In genomic region chr13:56167446-56168402, GRCm38 (mm10) we compare ENCODE assay signal across 8 mouse cellular contexts. TPM values are rescaled to one million over a fixed set of nuclear protein-coding genes. Genes with fewer than 3 reads are reported as not detected.
DNase-seq lines count a peak whose midpoint lies in the region; ATAC-seq and TF ChIP-seq lines count a peak whose summit lies in the region.

No protein-coding gene starts in this region.

- no peaks in the 10 kb centered on the region for H3K27me3 ChIP-seq in cerebellum, adult 2 months (ENCODE audit: control insufficient read depth, insufficient read depth, low read length)
- H3K27me3 ChIP-seq in C2C12 (ENCODE audit: control insufficient read depth, insufficient read depth, insufficient read length), result peaks cover 64% of the 10 kb centered on the region
- no peaks in the 10 kb centered on the region for H3K27me3 ChIP-seq in embryonic facial prominence, embryonic 15.5 days
- no peaks in the 10 kb centered on the region for H3K27me3 ChIP-seq in intestine, embryonic 15.5 days (replicated peaks)
- H3K27me3 ChIP-seq in midbrain, embryonic 13.5 days, result peaks cover 4% of the 10 kb centered on the region; the same call in 1 of the 2 replicates

- H3K4me2 ChIP-seq in embryonic facial prominence, embryonic 15.5 days (replicated peaks), result no peak overlapping the region; the same call in 1 of the 2 replicates
- no peak overlapping the region for H3K4me2 ChIP-seq in intestine, embryonic 15.5 days (replicated peaks)
- H3K4me2 ChIP-seq in midbrain, embryonic 13.5 days (replicated peaks), result no peak overlapping the region; the same call in 1 of the 2 replicates

- no peak overlapping the region for H3K4me3 ChIP-seq in cerebellum, adult 2 months (replicated peaks; ENCODE audit: insufficient read depth, low read depth, low read length)
- H3K4me3 ChIP-seq in C2C12 (ENCODE audit: insufficient read depth, poor library complexity, severe bottlenecking), result no peak overlapping the region
- H3K4me3 ChIP-seq in embryonic facial prominence, embryonic 15.5 days (replicated peaks), result no peak overlapping the region
- H3K4me3 ChIP-seq in intestine, embryonic 15.5 days (replicated peaks), result no peak overlapping the region
- no peak overlapping the region for H3K4me3 ChIP-seq in midbrain, embryonic 13.5 days (replicated peaks)

- DNase-seq in cerebellum, adult 2 months, result no peak
- DNase-seq in cerebellum, adult 11 months, result no peak
- no peak for DNase-seq in frontal cortex, postnatal 10 days (ENCODE audit: low spot score in 2 of 2)
- DNase-seq in gastrocnemius, postnatal 25 days, result no peak

- H3K9me3 ChIP-seq in embryonic facial prominence, embryonic 15.5 days (replicated peaks), result no peaks in the 10 kb centered on the region
- H3K9me3 ChIP-seq in intestine, embryonic 15.5 days, result no peaks in the 10 kb centered on the region
- no peaks in the 10 kb centered on the region for H3K9me3 ChIP-seq in midbrain, embryonic 13.5 days

- no peak overlapping the region for H3K27ac ChIP-seq in cerebellum, adult 2 months (ENCODE audit: insufficient read depth, low read length)
- H3K27ac ChIP-seq in embryonic facial prominence, embryonic 15.5 days (replicated peaks), result peak overlapping the region; percentile 76
- peak overlapping the region; percentile 40; the same call in 1 of the 2 replicates for H3K27ac ChIP-seq in intestine, embryonic 15.5 days
- peak overlapping the region; percentile 63 for H3K27ac ChIP-seq in midbrain, embryonic 13.5 days

- no peaks in the 10 kb centered on the region for H3K79me3 ChIP-seq in C2C12 (ENCODE audit: low read depth)

- 48% methylated on average over 13 of the region's 14 CpGs for WGBS in cerebellum, adult 2 months
- WGBS in embryonic facial prominence, embryonic 15.5 days, result 19% methylated on average over 13 of the region's 14 CpGs
- WGBS in intestine, embryonic 15.5 days, result 27% methylated on average over 13 of the region's 14 CpGs
- WGBS in midbrain, embryonic 13.5 days, result 47% methylated on average over 14 of the region's 14 CpGs

- H3K9ac ChIP-seq in embryonic facial prominence, embryonic 15.5 days, result no peak overlapping the region
- no peak overlapping the region for H3K9ac ChIP-seq in intestine, embryonic 15.5 days
- H3K9ac ChIP-seq in midbrain, embryonic 13.5 days (replicated peaks), result no peak overlapping the region

- peak; percentile 55; the same call in 1 of the 2 replicates for ATAC-seq in embryonic facial prominence, embryonic 15.5 days (ENCODE audit: insufficient number of reproducible peaks, low FRiP score, low TSS enrichment, low read depth)
- peak; percentile 58 for ATAC-seq in intestine, embryonic 15.5 days
- peak; percentile 73 for ATAC-seq in midbrain, embryonic 13.5 days

- TF ChIP-seq POLR2A in cerebellum, adult 2 months (IDR thresholded peaks at IDR 0.05; ENCODE audit: borderline replicate concordance, insufficient read depth, low read length), result no peak

- peak; percentile 65 for TF ChIP-seq CTCF in cerebellum, adult 2 months (IDR thresholded peaks at IDR 0.05; ENCODE audit: borderline replicate concordance, insufficient read depth, low read depth, low read length)
- peak; percentile 4 for TF ChIP-seq CTCF in C2C12 (IDR thresholded peaks at IDR 0.05; ENCODE audit: control insufficient read depth, insufficient read depth, insufficient read length)

- H3K36me3 ChIP-seq in C2C12 (ENCODE audit: control insufficient read depth, insufficient read depth), result no peaks in the 10 kb centered on the region
- no peaks in the 10 kb centered on the region for H3K36me3 ChIP-seq in embryonic facial prominence, embryonic 15.5 days
- no peaks in the 10 kb centered on the region for H3K36me3 ChIP-seq in intestine, embryonic 15.5 days
- no peaks in the 10 kb centered on the region for H3K36me3 ChIP-seq in midbrain, embryonic 13.5 days

- no peaks in the 10 kb centered on the region for H3K79me2 ChIP-seq in C2C12 (ENCODE audit: control insufficient read depth, insufficient read depth)

- H3K4me1 ChIP-seq in cerebellum, adult 2 months (ENCODE audit: control insufficient read depth, insufficient read depth, low read length), result no peaks in the 10 kb centered on the region
- H3K4me1 ChIP-seq in embryonic facial prominence, embryonic 15.5 days, result peaks cover 53% of the 10 kb centered on the region
- peaks cover 24% of the 10 kb centered on the region for H3K4me1 ChIP-seq in intestine, embryonic 15.5 days (replicated peaks)
- H3K4me1 ChIP-seq in midbrain, embryonic 13.5 days (replicated peaks), result peaks cover 14% of the 10 kb centered on the region

- H3ac ChIP-seq in C2C12 (ENCODE audit: control insufficient read depth, insufficient read length, low read depth), result no peak overlapping the region

TF ChIP-seq in C2C12, 6 proteins besides CTCF, POLR2A, EP300 and RAD21:
- no peak for TF ChIP-seq FOSL1 (IDR thresholded peaks at IDR 0.05; ENCODE audit: insufficient read depth, low read length, poor library complexity, severe bottlenecking)
- no peak for TF ChIP-seq MYOG (IDR thresholded peaks at IDR 0.05; ENCODE audit: control insufficient read depth, extremely low read depth, insufficient read length)
- no peak for TF ChIP-seq CEBPB (IDR thresholded peaks at IDR 0.05; ENCODE audit: low read depth)
- no peak for TF ChIP-seq MYOD1 (IDR thresholded peaks at IDR 0.05; ENCODE audit: control insufficient read depth, insufficient read length, low read depth)
- no peak for TF ChIP-seq USF1 (IDR thresholded peaks at IDR 0.05; ENCODE audit: low read depth)
- TF ChIP-seq MAX (IDR thresholded peaks at IDR 0.05), result no peak

RNA-seq across cellular contexts. Expression of gene Tifab, which starts 11.0 kb away (rescaled TPM):
- 0.73 and 0.84 TPM in 2 replicates for polyA plus RNA-seq in cerebellum, adult 2 months (2012; rRNA removed)
- polyA plus RNA-seq in C2C12 (2012; fragmentation: generic; extraction: Trizol), result not detected
- 3.4 and 3.7 TPM in 2 replicates for polyA plus RNA-seq in embryonic facial prominence, embryonic 15.5 days (2015; fragmentation: Nextera tagmentation; extraction: Ambion mirVana)
- 4.1 and 4.5 TPM in 2 replicates for polyA plus RNA-seq in intestine, embryonic 15.5 days (2015; fragmentation: Nextera tagmentation; extraction: Ambion mirVana)
- polyA plus RNA-seq in midbrain, embryonic 13.5 days (2015; fragmentation: Nextera tagmentation; extraction: Ambion mirVana), result 0.61 and 0.90 TPM in 2 replicates
- under 1 TPM; 0.21 to 0.36 TPM for total RNA-seq in gastrocnemius, postnatal 25 days (2021)

RNA-seq across cellular contexts. Expression of gene H2afy, which starts 31.6 kb away (rescaled TPM):
- 152 and 166 TPM in 2 replicates for polyA plus RNA-seq in cerebellum, adult 2 months (2012; rRNA removed)
- polyA plus RNA-seq in C2C12 (2012; fragmentation: generic; extraction: Trizol), result 94.5 TPM
- 275 and 292 TPM in 2 replicates for polyA plus RNA-seq in embryonic facial prominence, embryonic 15.5 days (2015; fragmentation: Nextera tagmentation; extraction: Ambion mirVana)
- polyA plus RNA-seq in intestine, embryonic 15.5 days (2015; fragmentation: Nextera tagmentation; extraction: Ambion mirVana), result 297 and 322 TPM in 2 replicates
- polyA plus RNA-seq in midbrain, embryonic 13.5 days (2015; fragmentation: Nextera tagmentation; extraction: Ambion mirVana), result 414 and 443 TPM in 2 replicates
- total RNA-seq in gastrocnemius, postnatal 25 days (2021), result 10 to 100 TPM; 61.8 to 62.6 TPM
